Mouse (Mus musculus): Measurements from ENCODE around the gene B3gntl1. TPM values are rescaled to one million over a fixed set of nuclear protein-coding genes. Genes with fewer than 3 reads are reported as not detected.

Gene B3gntl1
- total and polyA plus RNA-seq, 2 experiments = 2.4 to 2.7 TPM

DNA sequence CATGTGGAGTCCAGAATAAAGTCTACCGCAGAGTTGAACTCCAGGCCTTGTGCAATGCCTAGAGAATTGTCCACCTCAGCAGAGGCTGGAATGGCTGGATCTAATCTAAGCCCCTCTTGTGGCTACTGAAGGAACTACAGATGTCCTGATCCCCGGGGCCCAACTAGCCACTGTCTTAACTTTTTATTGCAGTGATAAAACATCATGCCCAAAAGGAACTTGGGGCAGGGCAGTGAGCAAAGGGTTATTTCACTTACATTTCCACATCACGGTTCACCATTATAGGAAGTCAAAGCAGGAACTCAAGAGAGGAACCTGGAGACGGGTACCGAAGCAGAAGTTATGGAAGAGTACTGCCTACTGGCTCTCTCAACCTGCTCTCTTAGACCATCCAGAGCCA is 7.8 kb upstream of the B3gntl1 start:
- TF ChIP-seq POLR2A (IDR thresholded peaks at IDR 0.05; ENCODE audit: extremely low read depth, insufficient read depth, low read length) (no peak), CTCF (IDR thresholded peaks at IDR 0.05; ENCODE audit: low read depth, low read length) (peak; percentile 33; the same call in 1 of the 2 replicates)
- no peaks in the 10 kb centered on the region for H3K79me2 ChIP-seq (ENCODE audit: control insufficient read depth, insufficient read depth, low read length)
- DNase-seq (ENCODE audit: extremely low read depth, low read depth, low spot score) = peak; percentile 38
- H3K9ac ChIP-seq (ENCODE audit: low read depth, low read length) = no peak overlapping the region
- WGBS = 65% methylated on average over 5 of the region's 5 CpGs
- no peaks in the 10 kb centered on the region for H3K36me3 ChIP-seq (ENCODE audit: control insufficient read depth, insufficient read depth, low read length)
- H3K27me3 ChIP-seq (ENCODE audit: control insufficient read depth, insufficient read depth, low read length) = no peaks in the 10 kb centered on the region
- H3K4me3 ChIP-seq (ENCODE audit: insufficient read depth, low read depth, low read length) = no peak overlapping the region
- no peak overlapping the region for H3K27ac ChIP-seq (replicated peaks; ENCODE audit: insufficient read depth, low read depth, low read length)
- H3K4me1 ChIP-seq (ENCODE audit: control insufficient read depth, insufficient read depth, low read length) = no peaks in the 10 kb centered on the region; the same call in 1 of the 2 replicates

DNA sequence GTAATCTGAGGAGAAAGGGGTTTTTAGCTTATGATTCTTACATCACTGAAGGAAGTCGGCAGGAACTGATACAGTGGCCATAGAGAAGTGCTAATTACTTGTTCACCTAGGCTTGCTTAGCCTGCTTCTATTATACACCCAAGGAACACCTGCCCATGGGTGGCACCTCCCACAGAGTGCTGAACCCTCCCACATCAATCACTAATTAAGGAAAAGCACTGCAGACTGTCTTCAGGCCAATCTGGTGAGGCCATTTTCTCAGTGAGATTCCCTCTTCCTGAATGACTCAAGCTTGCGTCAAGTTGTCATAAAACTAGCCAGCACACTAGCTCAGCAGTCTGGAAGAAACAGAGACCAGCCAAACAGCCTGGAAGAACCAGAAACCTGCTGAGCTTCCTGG is 6.6 kb upstream of the B3gntl1 start:
- Histone ChIP-seq H3K36me3 (ENCODE audit: control insufficient read depth, insufficient read depth, low read length) (no peaks in the 10 kb centered on the region), H3K27ac (replicated peaks; ENCODE audit: insufficient read depth, low read depth, low read length) (no peak overlapping the region), H3K4me3 (ENCODE audit: insufficient read depth, low read depth, low read length) (no peak overlapping the region), H3K79me2 (ENCODE audit: control insufficient read depth, insufficient read depth, low read length) (no peaks in the 10 kb centered on the region), H3K27me3 (ENCODE audit: control insufficient read depth, insufficient read depth, low read length) (no peaks in the 10 kb centered on the region), H3K9ac (ENCODE audit: low read depth, low read length) (no peak overlapping the region), H3K4me1 (ENCODE audit: control insufficient read depth, insufficient read depth, low read length) (no peaks in the 10 kb centered on the region)
- WGBS = 80% methylated on average over 2 of the region's 2 CpGs
- TF ChIP-seq CTCF (IDR thresholded peaks at IDR 0.05; ENCODE audit: low read depth, low read length) (no peak), POLR2A (IDR thresholded peaks at IDR 0.05; ENCODE audit: extremely low read depth, insufficient read depth, low read length) (no peak)
- no peak for DNase-seq (ENCODE audit: extremely low read depth, low read depth, low spot score)

DNA sequence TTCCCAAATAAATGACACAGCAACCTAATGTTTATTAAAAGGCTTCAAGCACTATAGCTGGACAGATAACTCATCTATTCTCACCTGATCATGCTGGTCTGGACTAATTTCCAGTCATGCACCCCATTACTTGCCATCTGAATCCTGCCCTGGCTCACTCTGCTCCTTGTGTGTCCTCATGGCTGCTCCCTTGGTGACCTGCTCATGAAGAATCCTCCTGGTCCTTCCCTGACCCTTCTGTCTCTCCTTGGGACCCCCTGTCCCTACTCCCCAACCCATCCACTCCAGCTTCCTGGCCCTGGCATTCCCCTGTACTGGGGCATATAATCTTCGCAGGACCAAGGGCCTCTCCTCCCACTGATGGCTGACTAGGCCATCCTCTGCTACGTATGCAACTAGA is 3.9 kb upstream of the B3gntl1 start:
- Histone ChIP-seq H3K4me3 (ENCODE audit: insufficient read depth, low read depth, low read length) (no peak overlapping the region), H3K27me3 (ENCODE audit: control insufficient read depth, insufficient read depth, low read length) (no peaks in the 10 kb centered on the region), H3K36me3 (ENCODE audit: control insufficient read depth, insufficient read depth, low read length) (no peaks in the 10 kb centered on the region), H3K79me2 (ENCODE audit: control insufficient read depth, insufficient read depth, low read length) (no peaks in the 10 kb centered on the region), H3K27ac (replicated peaks; ENCODE audit: insufficient read depth, low read depth, low read length) (no peak overlapping the region), H3K4me1 (ENCODE audit: control insufficient read depth, insufficient read depth, low read length) (peaks cover 2% of the 10 kb centered on the region), H3K9ac (ENCODE audit: low read depth, low read length) (no peak overlapping the region)
- no peak for TF ChIP-seq CTCF (IDR thresholded peaks at IDR 0.05; ENCODE audit: low read depth, low read length)
- no peak for TF ChIP-seq POLR2A (IDR thresholded peaks at IDR 0.05; ENCODE audit: extremely low read depth, insufficient read depth, low read length)
- WGBS = 91% methylated on average over 2 of the region's 2 CpGs
- DNase-seq (ENCODE audit: extremely low read depth, low read depth, low spot score) = no peak

DNA sequence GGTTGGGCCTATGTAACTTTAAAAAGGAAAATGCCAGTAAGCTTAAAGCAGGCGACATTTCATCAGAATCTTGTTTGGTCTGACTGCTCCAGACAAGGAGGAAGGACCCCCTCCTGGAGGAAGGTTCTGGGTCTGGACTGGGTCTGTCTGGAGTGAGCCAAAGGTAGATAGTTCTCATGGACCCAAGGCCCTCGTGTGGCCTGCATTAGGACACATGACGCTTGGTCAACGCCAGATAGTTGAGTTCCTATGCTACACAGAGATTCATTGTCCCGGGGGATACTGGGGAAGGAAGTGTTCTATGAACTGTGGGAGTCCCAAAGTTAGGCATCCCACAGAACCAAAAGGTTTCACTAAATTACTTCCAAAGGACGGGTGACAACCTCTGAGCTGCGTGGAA is 676 bp upstream of the B3gntl1 start:
- TF ChIP-seq POLR2A (IDR thresholded peaks at IDR 0.05; ENCODE audit: extremely low read depth, insufficient read depth, low read length) (no peak), CTCF (IDR thresholded peaks at IDR 0.05; ENCODE audit: low read depth, low read length) (no peak)
- Histone ChIP-seq H3K4me3 (ENCODE audit: insufficient read depth, low read depth, low read length) (peak overlapping the region; percentile 34; the same call in 1 of the 2 replicates), H3K27me3 (ENCODE audit: control insufficient read depth, insufficient read depth, low read length) (no peaks in the 10 kb centered on the region), H3K9ac (ENCODE audit: low read depth, low read length) (peak overlapping the region; percentile 54), H3K27ac (replicated peaks; ENCODE audit: insufficient read depth, low read depth, low read length) (peak overlapping the region; percentile 40), H3K79me2 (ENCODE audit: control insufficient read depth, insufficient read depth, low read length) (no peaks in the 10 kb centered on the region), H3K36me3 (ENCODE audit: control insufficient read depth, insufficient read depth, low read length) (peaks cover 3% of the 10 kb centered on the region; the same call in 1 of the 2 replicates), H3K4me1 (ENCODE audit: control insufficient read depth, insufficient read depth, low read length) (peaks cover 2% of the 10 kb centered on the region)
- WGBS = 62% methylated on average over 7 of the region's 7 CpGs
- no peak for DNase-seq (ENCODE audit: extremely low read depth, low read depth, low spot score)

DNA sequence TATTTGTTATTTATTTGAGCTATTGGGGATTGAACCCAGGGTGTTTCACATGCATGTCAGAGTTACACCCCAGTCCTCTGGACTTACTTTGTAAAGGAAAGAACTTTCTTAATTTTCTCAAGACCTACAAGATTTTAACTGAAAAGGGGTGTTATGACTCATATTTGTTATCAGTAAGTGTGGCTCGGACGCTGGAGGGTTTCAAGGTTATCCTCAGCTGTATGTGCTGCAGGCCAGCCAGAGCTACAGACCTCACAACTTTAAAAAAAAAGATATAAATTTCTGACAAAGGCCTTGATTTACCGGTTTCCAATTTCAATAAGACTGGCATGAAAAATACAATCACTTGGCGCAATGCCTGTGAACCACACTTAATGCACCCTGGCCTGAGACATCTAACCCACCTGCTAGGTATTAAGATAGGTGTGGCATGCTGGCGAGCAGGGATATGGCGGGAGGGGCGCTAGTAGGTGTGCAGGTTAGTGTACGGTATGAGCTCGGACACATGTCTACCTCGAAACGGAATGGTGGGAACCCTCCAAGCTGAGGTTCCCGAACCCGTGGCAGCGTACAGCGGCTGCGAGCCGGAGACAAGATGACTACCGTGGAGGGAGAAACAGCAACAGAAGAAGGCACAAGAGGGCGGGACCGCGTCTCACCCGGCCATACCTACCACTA is 502 bp downstream of the B3gntl1 start:
- peaks cover 2% of the 10 kb centered on the region for H3K4me1 ChIP-seq (ENCODE audit: control insufficient read depth, insufficient read depth, low read length)
- TF ChIP-seq CTCF (IDR thresholded peaks at IDR 0.05; ENCODE audit: low read depth, low read length) (no peak), POLR2A (IDR thresholded peaks at IDR 0.05; ENCODE audit: extremely low read depth, insufficient read depth, low read length) (no peak)
- no peak for DNase-seq (ENCODE audit: extremely low read depth, low read depth, low spot score)
- no peaks in the 10 kb centered on the region for H3K79me2 ChIP-seq (ENCODE audit: control insufficient read depth, insufficient read depth, low read length)
- peak overlapping the region; percentile 73 for H3K4me3 ChIP-seq (ENCODE audit: insufficient read depth, low read depth, low read length)
- H3K9ac ChIP-seq (ENCODE audit: low read depth, low read length) = peak overlapping the region; percentile 68
- H3K36me3 ChIP-seq (ENCODE audit: control insufficient read depth, insufficient read depth, low read length) = peaks cover 3% of the 10 kb centered on the region; the same call in 1 of the 2 replicates
- H3K27ac ChIP-seq (replicated peaks; ENCODE audit: insufficient read depth, low read depth, low read length) = peak overlapping the region; percentile 33
- WGBS = 2% methylated on average over 22 of the region's 22 CpGs
- no peaks in the 10 kb centered on the region for H3K27me3 ChIP-seq (ENCODE audit: control insufficient read depth, insufficient read depth, low read length)

DNA sequence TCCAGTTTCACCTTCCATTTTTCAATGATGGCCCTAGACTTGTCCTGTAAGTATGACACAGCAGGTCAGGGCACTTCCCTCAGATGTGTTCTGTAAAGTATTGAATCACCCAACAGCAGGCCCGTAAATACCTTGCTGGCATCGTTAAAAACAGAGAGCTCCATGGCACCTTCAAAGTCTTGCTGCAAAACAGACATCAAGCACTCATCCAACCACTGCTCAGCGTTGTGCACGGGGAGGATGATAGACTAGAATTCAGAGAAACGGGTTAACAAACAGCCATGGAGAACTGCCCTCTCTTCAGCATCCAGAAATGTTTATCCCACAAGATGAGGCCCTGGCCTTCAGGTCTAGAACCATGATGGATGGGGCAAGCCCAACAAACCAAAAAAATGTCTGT is 2.0 kb downstream of the B3gntl1 start:
- peaks cover 2% of the 10 kb centered on the region for H3K4me1 ChIP-seq (ENCODE audit: control insufficient read depth, insufficient read depth, low read length)
- TF ChIP-seq CTCF (IDR thresholded peaks at IDR 0.05; ENCODE audit: low read depth, low read length) (no peak), POLR2A (IDR thresholded peaks at IDR 0.05; ENCODE audit: extremely low read depth, insufficient read depth, low read length) (no peak)
- no peak overlapping the region for H3K4me3 ChIP-seq (ENCODE audit: insufficient read depth, low read depth, low read length)
- no peaks in the 10 kb centered on the region for H3K79me2 ChIP-seq (ENCODE audit: control insufficient read depth, insufficient read depth, low read length)
- H3K36me3 ChIP-seq (ENCODE audit: control insufficient read depth, insufficient read depth, low read length) = peaks cover 3% of the 10 kb centered on the region; the same call in 1 of the 2 replicates
- H3K9ac ChIP-seq (ENCODE audit: low read depth, low read length) = no peak overlapping the region
- WGBS = 97% methylated on average over 5 of the region's 5 CpGs
- H3K27ac ChIP-seq (replicated peaks; ENCODE audit: insufficient read depth, low read depth, low read length) = no peak overlapping the region
- DNase-seq (ENCODE audit: extremely low read depth, low read depth, low spot score) = no peak
- no peaks in the 10 kb centered on the region for H3K27me3 ChIP-seq (ENCODE audit: control insufficient read depth, insufficient read depth, low read length)
